Mouse (Mus musculus): ENCODE results near the gene Dhx37. TPM values are rescaled to one million over a fixed set of nuclear protein-coding genes. Genes with fewer than 3 reads are reported as not detected.

Dhx37 gene
- polyA plus RNA-seq, 1 experiment from 2014 or later, result 7.2 TPM

DNA sequence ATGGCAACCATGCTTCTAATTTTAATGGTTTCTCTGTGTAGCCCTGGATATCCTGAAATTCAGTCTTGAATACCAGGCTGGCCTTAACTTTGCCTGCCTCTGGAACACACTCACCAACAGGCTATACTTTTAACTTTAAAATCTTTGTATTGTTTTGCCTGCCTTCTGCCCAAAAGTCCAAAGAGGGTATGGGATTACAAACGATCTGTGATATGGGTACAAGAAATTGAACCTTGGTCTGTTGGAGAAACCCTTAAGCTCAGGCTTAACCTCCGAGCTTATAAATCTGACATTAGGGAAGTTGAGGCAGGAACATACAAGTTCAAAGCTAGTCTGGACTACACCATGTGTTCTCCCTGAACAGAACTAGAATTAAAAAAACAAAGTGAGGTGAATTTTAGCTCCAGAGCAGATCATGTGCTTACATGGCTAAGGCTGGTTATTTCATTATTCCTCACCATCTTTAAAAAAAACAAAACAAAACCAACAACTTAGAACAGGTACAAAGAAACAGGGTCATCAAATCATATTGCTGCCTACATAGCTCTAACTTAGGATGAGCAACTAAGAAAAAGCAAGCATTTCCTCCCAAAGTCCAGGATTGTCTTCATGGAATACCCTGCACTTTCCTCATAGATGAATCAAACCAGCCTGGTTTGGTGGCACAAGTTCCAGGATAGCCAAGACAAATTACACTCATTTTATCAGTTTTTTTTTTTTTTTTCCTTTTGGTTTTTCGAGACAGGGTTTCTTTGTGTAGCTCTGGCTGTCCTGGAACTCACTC is 50.1 kb downstream of the Dhx37 start:
- H3K9ac ChIP-seq (replicated peaks; ENCODE audit: low read length), result no peak overlapping the region
- ATAC-seq (replicated peaks; ENCODE audit: insufficient number of reproducible peaks, low FRiP score, low TSS enrichment, low read depth) (no peak), DNase-seq (ENCODE audit: low spot score) (no peak)
- WGBS, result 86% methylated on average over 3 of the region's 3 CpGs
- no peaks in the 10 kb centered on the region for H3K27me3 ChIP-seq (ENCODE audit: control insufficient read depth, insufficient read depth, low read length)
- H3K4me1 ChIP-seq (ENCODE audit: control insufficient read depth, insufficient read depth, low read length), result no peaks in the 10 kb centered on the region; the same call in 1 of the 2 replicates
- H3K27ac ChIP-seq (replicated peaks; ENCODE audit: low read depth, low read length), result no peak overlapping the region
- no peak overlapping the region for H3K4me2 ChIP-seq (ENCODE audit: low read depth, low read length)
- H3K4me3 ChIP-seq (ENCODE audit: low read depth, low read length), result no peak overlapping the region
- no peaks in the 10 kb centered on the region for H3K9me3 ChIP-seq (replicated peaks; ENCODE audit: control insufficient read depth, low read length)
- H3K36me3 ChIP-seq (replicated peaks; ENCODE audit: control insufficient read depth, insufficient read depth, low read depth, low read length), result peaks cover 2% of the 10 kb centered on the region

DNA sequence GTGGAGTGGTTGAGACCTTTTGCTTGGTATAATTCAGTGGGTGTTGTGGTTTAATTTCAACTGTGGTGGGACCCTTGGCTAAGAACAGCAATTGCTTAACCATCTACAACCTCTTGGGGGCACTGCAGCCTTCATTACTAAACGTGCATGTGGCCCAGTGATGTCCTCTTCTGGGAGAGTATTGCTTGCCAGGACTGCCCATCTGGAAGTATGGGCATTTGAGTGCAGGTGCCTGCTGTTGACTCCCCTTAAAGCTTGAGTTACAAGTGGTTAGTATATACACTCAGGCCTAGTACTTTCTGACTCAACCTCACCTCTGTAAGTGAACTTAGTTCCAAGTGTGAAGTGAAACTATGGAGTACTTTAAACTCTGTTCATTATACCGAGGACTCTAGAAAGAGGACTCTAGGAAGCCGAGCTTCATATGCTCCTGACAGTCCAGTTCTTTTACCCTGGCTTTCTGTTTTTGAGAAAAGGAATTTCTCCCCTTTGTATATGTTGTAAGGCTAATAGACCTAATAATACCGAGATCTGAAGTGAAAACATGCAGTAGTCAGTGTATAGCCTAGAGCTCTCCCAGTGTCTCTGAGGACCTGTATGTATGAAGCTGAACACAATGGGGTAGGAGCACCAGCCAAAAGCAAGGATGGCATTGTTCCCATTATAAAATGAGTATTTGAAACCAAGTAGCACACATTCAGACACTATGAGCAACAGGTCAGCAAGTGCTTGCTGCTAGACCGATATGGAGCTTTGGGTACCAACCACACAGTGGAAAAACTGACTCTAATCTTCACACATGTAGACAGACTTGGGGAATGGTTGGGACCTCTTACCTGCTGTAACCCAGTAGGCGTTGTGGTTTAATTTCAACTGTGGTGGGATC is 51.0 kb downstream of the Dhx37 start:
- Histone ChIP-seq H3K9ac (replicated peaks; ENCODE audit: low read length) (no peak overlapping the region), H3K36me3 (replicated peaks; ENCODE audit: control insufficient read depth, insufficient read depth, low read depth, low read length) (peaks cover 2% of the 10 kb centered on the region), H3K4me3 (ENCODE audit: low read depth, low read length) (no peak overlapping the region), H3K27me3 (ENCODE audit: control insufficient read depth, insufficient read depth, low read length) (no peaks in the 10 kb centered on the region), H3K9me3 (replicated peaks; ENCODE audit: control insufficient read depth, low read length) (no peaks in the 10 kb centered on the region), H3K27ac (replicated peaks; ENCODE audit: low read depth, low read length) (no peak overlapping the region), H3K4me2 (ENCODE audit: low read depth, low read length) (no peak overlapping the region), H3K4me1 (ENCODE audit: control insufficient read depth, insufficient read depth, low read length) (no peaks in the 10 kb centered on the region)
- peak; percentile 70 for ATAC-seq (replicated peaks; ENCODE audit: insufficient number of reproducible peaks, low FRiP score, low TSS enrichment, low read depth)
- DNase-seq (ENCODE audit: low spot score), result peak; percentile 71
- 54% methylated on average over 6 of the region's 6 CpGs for WGBS

DNA sequence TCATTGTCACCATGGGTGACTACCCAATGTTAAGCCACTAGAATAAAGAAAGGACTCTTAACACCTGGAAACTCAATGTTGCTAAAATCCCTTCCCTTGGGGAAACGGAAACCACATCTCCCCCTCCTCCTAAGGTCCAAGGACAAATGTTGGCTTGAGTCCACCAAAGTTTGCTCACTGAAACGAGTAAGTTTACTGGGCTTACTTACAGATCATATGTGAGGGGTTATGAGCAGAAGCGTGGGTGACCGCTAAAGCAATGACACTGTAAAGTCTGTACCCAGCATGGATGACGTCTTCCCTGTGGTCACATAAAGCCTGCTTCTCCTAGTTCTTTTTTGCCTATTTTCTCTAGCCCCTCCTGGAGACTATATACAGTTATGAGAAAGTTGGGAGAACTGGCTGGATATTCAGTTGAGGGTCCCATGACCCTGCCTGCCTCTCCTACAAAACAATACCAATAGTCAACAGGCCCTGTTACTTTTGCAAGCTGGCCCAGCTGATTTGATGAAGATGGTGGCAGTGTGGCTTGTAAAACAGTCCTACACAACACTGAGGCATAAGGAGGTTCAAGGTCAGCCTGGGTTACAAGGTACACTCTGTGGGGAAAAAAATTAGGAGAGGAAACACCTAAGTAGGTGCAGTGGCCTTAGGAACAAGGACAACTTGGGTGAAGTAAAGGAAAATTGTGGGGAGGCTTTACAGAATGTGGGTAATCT is 51.8 kb downstream of the Dhx37 start:
- Histone ChIP-seq H3K4me1 (ENCODE audit: control insufficient read depth, insufficient read depth, low read length) (no peaks in the 10 kb centered on the region), H3K36me3 (replicated peaks; ENCODE audit: control insufficient read depth, insufficient read depth, low read depth, low read length) (peaks cover 2% of the 10 kb centered on the region), H3K9ac (replicated peaks; ENCODE audit: low read length) (no peak overlapping the region), H3K4me3 (ENCODE audit: low read depth, low read length) (no peak overlapping the region), H3K9me3 (replicated peaks; ENCODE audit: control insufficient read depth, low read length) (no peaks in the 10 kb centered on the region), H3K27me3 (ENCODE audit: control insufficient read depth, insufficient read depth, low read length) (no peaks in the 10 kb centered on the region), H3K27ac (replicated peaks; ENCODE audit: low read depth, low read length) (no peak overlapping the region), H3K4me2 (ENCODE audit: low read depth, low read length) (no peak overlapping the region)
- 82% methylated on average over 5 of the region's 5 CpGs for WGBS
- ATAC-seq (replicated peaks; ENCODE audit: insufficient number of reproducible peaks, low FRiP score, low TSS enrichment, low read depth), result no peak
- no peak for DNase-seq (ENCODE audit: low spot score)

DNA sequence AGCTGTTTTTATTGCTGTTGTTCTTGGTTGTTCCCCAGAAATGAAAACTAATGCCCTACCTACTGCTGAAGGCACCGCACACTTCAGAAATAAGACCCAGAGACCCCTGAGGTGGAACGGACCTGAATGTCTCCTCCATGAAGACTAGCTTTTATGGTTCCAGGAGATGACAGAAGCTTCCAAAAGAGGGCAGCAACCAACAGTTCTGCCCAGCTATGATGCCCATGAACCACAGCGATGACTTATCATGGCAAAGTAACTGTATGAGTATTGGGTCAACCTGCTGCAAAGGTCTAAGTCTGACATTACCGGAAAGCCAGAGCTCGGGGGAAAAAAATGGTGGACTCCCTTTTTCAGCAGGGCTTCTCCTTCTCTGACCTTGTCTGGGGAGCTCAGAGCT is 55.0 kb downstream of the Dhx37 start:
- ATAC-seq (replicated peaks; ENCODE audit: insufficient number of reproducible peaks, low FRiP score, low TSS enrichment, low read depth), result no peak
- H3K27ac ChIP-seq (replicated peaks; ENCODE audit: low read depth, low read length), result no peak overlapping the region
- no peaks in the 10 kb centered on the region; the same call in 1 of the 2 replicates for H3K36me3 ChIP-seq (replicated peaks; ENCODE audit: control insufficient read depth, insufficient read depth, low read depth, low read length)
- 89% methylated on average over 5 of the region's 5 CpGs for WGBS
- no peak overlapping the region for H3K4me3 ChIP-seq (ENCODE audit: low read depth, low read length)
- H3K4me2 ChIP-seq (ENCODE audit: low read depth, low read length), result no peak overlapping the region
- DNase-seq (ENCODE audit: low spot score), result no peak
- H3K4me1 ChIP-seq (ENCODE audit: control insufficient read depth, insufficient read depth, low read length), result no peaks in the 10 kb centered on the region
- no peak overlapping the region for H3K9ac ChIP-seq (replicated peaks; ENCODE audit: low read length)
- H3K27me3 ChIP-seq (ENCODE audit: control insufficient read depth, insufficient read depth, low read length), result no peaks in the 10 kb centered on the region
- H3K9me3 ChIP-seq (replicated peaks; ENCODE audit: control insufficient read depth, low read length), result no peaks in the 10 kb centered on the region

DNA sequence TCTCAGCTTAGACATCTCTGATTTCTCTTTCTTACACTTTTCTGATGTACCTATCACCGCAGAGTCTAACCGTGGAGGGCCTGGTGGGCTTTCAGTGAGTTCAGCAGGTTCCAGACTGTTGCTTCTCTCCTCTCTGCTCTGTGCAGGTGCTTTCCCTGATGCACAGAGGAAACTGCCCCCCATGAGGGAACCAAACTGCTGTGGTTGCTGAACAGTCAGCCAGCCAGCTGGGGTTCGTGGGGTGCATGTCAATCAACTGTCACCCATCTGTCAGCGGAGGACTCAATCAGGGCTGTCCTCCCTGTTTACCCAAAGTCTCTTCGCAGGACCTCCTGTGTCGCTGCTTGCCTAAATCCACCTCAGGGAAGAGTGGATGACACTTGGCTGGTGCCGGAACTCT is 56.7 kb downstream of the Dhx37 start:
- no peak for ATAC-seq (replicated peaks; ENCODE audit: insufficient number of reproducible peaks, low FRiP score, low TSS enrichment, low read depth)
- H3K9me3 ChIP-seq (replicated peaks; ENCODE audit: control insufficient read depth, low read length), result no peaks in the 10 kb centered on the region
- no peak overlapping the region for H3K4me2 ChIP-seq (ENCODE audit: low read depth, low read length)
- no peaks in the 10 kb centered on the region for H3K4me1 ChIP-seq (ENCODE audit: control insufficient read depth, insufficient read depth, low read length)
- 64% methylated on average over 7 of the region's 7 CpGs for WGBS
- no peak overlapping the region for H3K4me3 ChIP-seq (ENCODE audit: low read depth, low read length)
- no peak overlapping the region for H3K9ac ChIP-seq (replicated peaks; ENCODE audit: low read length)
- H3K27me3 ChIP-seq (ENCODE audit: control insufficient read depth, insufficient read depth, low read length), result no peaks in the 10 kb centered on the region
- no peak for DNase-seq (ENCODE audit: low spot score)
- H3K27ac ChIP-seq (replicated peaks; ENCODE audit: low read depth, low read length), result no peak overlapping the region
- H3K36me3 ChIP-seq (replicated peaks; ENCODE audit: control insufficient read depth, insufficient read depth, low read depth, low read length), result no peaks in the 10 kb centered on the region

DNA sequence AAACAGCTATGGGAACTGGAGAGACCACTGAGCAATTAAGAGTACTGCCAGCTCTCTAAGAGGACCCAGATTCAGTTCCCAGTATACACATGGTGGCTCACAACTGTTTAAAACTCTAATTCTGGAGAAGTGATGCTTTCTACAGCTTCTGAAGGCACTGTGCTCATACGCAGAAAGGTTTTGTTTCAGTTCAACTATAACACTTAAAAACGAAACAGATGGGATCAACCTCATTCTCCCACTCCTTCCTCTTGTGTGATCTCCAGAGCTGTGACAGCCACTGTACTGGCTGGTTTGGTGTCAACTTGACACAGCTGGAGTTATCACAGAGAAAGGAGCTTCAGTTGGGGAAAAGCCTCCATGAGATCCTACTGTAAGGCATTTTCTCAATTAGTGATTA is 58.0 kb downstream of the Dhx37 start:
- Histone ChIP-seq H3K36me3 (replicated peaks; ENCODE audit: control insufficient read depth, insufficient read depth, low read depth, low read length) (no peaks in the 10 kb centered on the region), H3K4me1 (ENCODE audit: control insufficient read depth, insufficient read depth, low read length) (no peaks in the 10 kb centered on the region), H3K9me3 (replicated peaks; ENCODE audit: control insufficient read depth, low read length) (no peaks in the 10 kb centered on the region), H3K4me2 (ENCODE audit: low read depth, low read length) (no peak overlapping the region), H3K27me3 (ENCODE audit: control insufficient read depth, insufficient read depth, low read length) (no peaks in the 10 kb centered on the region), H3K27ac (replicated peaks; ENCODE audit: low read depth, low read length) (no peak overlapping the region), H3K4me3 (ENCODE audit: low read depth, low read length) (no peak overlapping the region), H3K9ac (replicated peaks; ENCODE audit: low read length) (no peak overlapping the region)
- no peak for DNase-seq (ENCODE audit: low spot score)
- no peak for ATAC-seq (replicated peaks; ENCODE audit: insufficient number of reproducible peaks, low FRiP score, low TSS enrichment, low read depth)
- WGBS, result 84% methylated on average over 2 of the region's 2 CpGs

DNA sequence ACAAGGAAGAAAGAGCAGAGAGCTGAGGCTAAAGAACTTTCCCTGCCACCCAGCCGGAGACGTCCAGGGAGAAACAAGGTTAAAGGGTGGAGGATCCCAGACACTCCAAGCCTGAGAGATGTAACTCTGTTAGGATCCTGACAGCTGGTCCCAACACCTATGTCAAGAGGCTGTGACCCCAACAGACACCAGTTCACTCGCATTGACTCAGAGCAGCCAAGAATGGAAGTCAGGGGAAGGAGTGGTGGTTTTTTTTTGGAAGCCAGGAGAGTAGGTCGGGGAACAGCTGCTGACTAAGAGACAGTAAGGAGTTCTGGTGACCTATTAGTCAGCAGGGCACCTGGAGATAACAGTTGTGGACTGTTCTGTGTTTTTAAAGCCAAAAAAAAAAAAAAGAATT is 61.9 kb downstream of the Dhx37 start:
- no peak overlapping the region for H3K4me3 ChIP-seq (ENCODE audit: low read depth, low read length)

More for the DNA sequence above, 61.9 kb downstream of the Dhx37 start:
- ATAC-seq (replicated peaks; ENCODE audit: insufficient number of reproducible peaks, low FRiP score, low TSS enrichment, low read depth) (no peak), DNase-seq (ENCODE audit: low spot score) (no peak)
- H3K27me3 ChIP-seq (ENCODE audit: control insufficient read depth, insufficient read depth, low read length), result no peaks in the 10 kb centered on the region
- no peaks in the 10 kb centered on the region for H3K4me1 ChIP-seq (ENCODE audit: control insufficient read depth, insufficient read depth, low read length)
- no peak overlapping the region for H3K4me2 ChIP-seq (ENCODE audit: low read depth, low read length)
- no peak overlapping the region for H3K9ac ChIP-seq (replicated peaks; ENCODE audit: low read length)
- no peak overlapping the region for H3K27ac ChIP-seq (replicated peaks; ENCODE audit: low read depth, low read length)
- no peaks in the 10 kb centered on the region for H3K36me3 ChIP-seq (replicated peaks; ENCODE audit: control insufficient read depth, insufficient read depth, low read depth, low read length)
- 82% methylated on average over 4 of the region's 4 CpGs for WGBS
- H3K9me3 ChIP-seq (replicated peaks; ENCODE audit: control insufficient read depth, low read length), result no peaks in the 10 kb centered on the region
